Mouse (Mus musculus): ENCODE measurements around the gene Nfatc3. TPM values are rescaled to one million over a fixed set of nuclear protein-coding genes. Genes with fewer than 3 reads are reported as not detected.

Gene Nfatc3
- polyA plus RNA-seq, 1 experiment from 2014 or later = 2.5 TPM

DNA sequence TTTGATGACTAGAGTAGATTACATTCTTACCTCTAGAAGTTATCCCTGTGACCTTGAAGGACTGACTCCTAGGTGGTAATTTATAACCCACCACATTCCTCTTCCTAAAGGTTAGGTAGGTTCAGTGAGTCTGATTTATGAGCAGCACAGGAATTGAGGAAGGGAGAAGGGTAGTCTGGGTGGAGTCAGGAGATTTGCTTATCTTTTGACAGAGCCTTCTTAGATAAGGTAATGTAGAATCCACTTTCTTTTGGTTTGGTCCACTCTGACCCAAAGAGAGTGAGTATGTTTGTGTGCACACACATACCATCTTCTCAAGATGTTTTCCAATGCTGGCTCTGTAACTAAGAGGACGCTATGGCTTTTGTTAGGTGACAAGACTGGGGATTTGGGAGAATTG, 119.0 kb downstream of the Nfatc3 start:
- no peaks in the 10 kb centered on the region for H3K27me3 ChIP-seq (ENCODE audit: control insufficient read depth, insufficient read depth, low read length)
- WGBS = 62% methylated on average over 1 of the region's 1 CpGs
- DNase-seq (ENCODE audit: low spot score) = no peak
- ATAC-seq (ENCODE audit: low FRiP score, low TSS enrichment) = no peak
- H3K27ac ChIP-seq (replicated peaks) = no peak overlapping the region
- TF ChIP-seq CTCF (IDR thresholded peaks at IDR 0.05; ENCODE audit: low read depth) (no peak), EP300 (optimal IDR thresholded peaks at IDR 0.05) (no peak)
- no peaks in the 10 kb centered on the region for H3K4me1 ChIP-seq (replicated peaks; ENCODE audit: control insufficient read depth, insufficient read depth)
- no peak overlapping the region for H3K4me3 ChIP-seq (ENCODE audit: low read depth, low read length)
- no peak overlapping the region for H3K4me2 ChIP-seq (replicated peaks; ENCODE audit: low read depth)
- H3K9me3 ChIP-seq (ENCODE audit: control insufficient read depth, low read length) = no peaks in the 10 kb centered on the region
- no peaks in the 10 kb centered on the region for H3K36me3 ChIP-seq (ENCODE audit: control insufficient read depth, insufficient read depth, low read length)
- H3K9ac ChIP-seq (ENCODE audit: low read length) = no peak overlapping the region

GRCm38 (mm10) chr8:106178428-106178827, 119.8 kb downstream of the Nfatc3 start:
- 21% methylated on average over 2 of the region's 2 CpGs for WGBS
- TF ChIP-seq CTCF (IDR thresholded peaks at IDR 0.05; ENCODE audit: low read depth) = no peak
- TF ChIP-seq EP300 (optimal IDR thresholded peaks at IDR 0.05) = no peak
- Histone ChIP-seq H3K9me3 (ENCODE audit: control insufficient read depth, low read length) (no peaks in the 10 kb centered on the region), H3K27me3 (ENCODE audit: control insufficient read depth, insufficient read depth, low read length) (no peaks in the 10 kb centered on the region), H3K4me1 (replicated peaks; ENCODE audit: control insufficient read depth, insufficient read depth) (no peaks in the 10 kb centered on the region), H3K9ac (ENCODE audit: low read length) (no peak overlapping the region), H3K4me3 (ENCODE audit: low read depth, low read length) (no peak overlapping the region), H3K36me3 (ENCODE audit: control insufficient read depth, insufficient read depth, low read length) (no peaks in the 10 kb centered on the region), H3K4me2 (replicated peaks; ENCODE audit: low read depth) (no peak overlapping the region), H3K27ac (replicated peaks) (no peak overlapping the region)
- DNase-seq (ENCODE audit: low spot score) (no peak), ATAC-seq (ENCODE audit: low FRiP score, low TSS enrichment) (no peak)

Other genes with a start within 250 kb of the Nfatc3 start
- 7.1 TPM in 2 replicates for gene Ranbp10, start 231.5 kb upstream of the Nfatc3 start, polyA plus RNA-seq (2015; fragmentation: Nextera tagmentation; extraction: Ambion mirVana)
- not detected in 2 replicates for gene Tsnaxip1, start 231.1 kb upstream of the Nfatc3 start, polyA plus RNA-seq (2015; fragmentation: Nextera tagmentation; extraction: Ambion mirVana)
- 14.2 and 15.1 TPM in 2 replicates for gene Cenpt, start 205.6 kb upstream of the Nfatc3 start, polyA plus RNA-seq (2015; fragmentation: Nextera tagmentation; extraction: Ambion mirVana)
- gene Thap11, start 203.7 kb upstream of the Nfatc3 start, polyA plus RNA-seq (2015; fragmentation: Nextera tagmentation; extraction: Ambion mirVana) = 36.8 and 37.8 TPM in 2 replicates
- 83.5 and 103 TPM in 2 replicates for gene Nutf2, start 198.3 kb upstream of the Nfatc3 start, polyA plus RNA-seq (2015; fragmentation: Nextera tagmentation; extraction: Ambion mirVana)
- gene Edc4, start 178.0 kb upstream of the Nfatc3 start, polyA plus RNA-seq (2015; fragmentation: Nextera tagmentation; extraction: Ambion mirVana) = 13.7 and 14.8 TPM in 2 replicates
- 0.40 TPM in 1 of 2 replicates, not detected in the other for gene Nrn1l, start 165.3 kb upstream of the Nfatc3 start, polyA plus RNA-seq (2015; fragmentation: Nextera tagmentation; extraction: Ambion mirVana)
- 13.4 and 14.8 TPM in 2 replicates for gene Pskh1, start 158.4 kb upstream of the Nfatc3 start, polyA plus RNA-seq (2015; fragmentation: Nextera tagmentation; extraction: Ambion mirVana)
- 0.22 and 0.85 TPM in 2 replicates for gene Ctrl, start 125.0 kb upstream of the Nfatc3 start, polyA plus RNA-seq (2015; fragmentation: Nextera tagmentation; extraction: Ambion mirVana)
- 65.9 and 68.0 TPM in 2 replicates for gene Psmb10, start 120.4 kb upstream of the Nfatc3 start, polyA plus RNA-seq (2015; fragmentation: Nextera tagmentation; extraction: Ambion mirVana)
- 0.75 and 0.77 TPM in 2 replicates for gene Lcat, start 115.5 kb upstream of the Nfatc3 start, polyA plus RNA-seq (2015; fragmentation: Nextera tagmentation; extraction: Ambion mirVana)
- gene Slc12a4, start 92.7 kb upstream of the Nfatc3 start, polyA plus RNA-seq (2015; fragmentation: Nextera tagmentation; extraction: Ambion mirVana) = 12.8 and 14.1 TPM in 2 replicates
- not detected in 2 replicates for gene Dpep3, start 79.4 kb upstream of the Nfatc3 start, polyA plus RNA-seq (2015; fragmentation: Nextera tagmentation; extraction: Ambion mirVana)
- 8.1 and 8.3 TPM in 2 replicates for gene Dus2, start 67.5 kb upstream of the Nfatc3 start, polyA plus RNA-seq (2015; fragmentation: Nextera tagmentation; extraction: Ambion mirVana)
- gene Dpep2nb, start 52.9 kb upstream of the Nfatc3 start, polyA plus RNA-seq (2015; fragmentation: Nextera tagmentation; extraction: Ambion mirVana) = not detected in 2 replicates
- gene Ddx28, start 47.0 kb upstream of the Nfatc3 start, polyA plus RNA-seq (2015; fragmentation: Nextera tagmentation; extraction: Ambion mirVana) = 9.2 and 10.0 TPM in 2 replicates
- gene Esrp2, start 78.1 kb downstream of the Nfatc3 start, polyA plus RNA-seq (2015; fragmentation: Nextera tagmentation; extraction: Ambion mirVana) = 38.9 and 48.0 TPM in 2 replicates
- 5.6 and 5.7 TPM in 2 replicates for gene Pla2g15, start 91.6 kb downstream of the Nfatc3 start, polyA plus RNA-seq (2015; fragmentation: Nextera tagmentation; extraction: Ambion mirVana)
- 24.3 and 25.8 TPM in 2 replicates for gene Slc7a6, start 110.0 kb downstream of the Nfatc3 start, polyA plus RNA-seq (2015; fragmentation: Nextera tagmentation; extraction: Ambion mirVana)
- gene Slc7a6os, start 152.1 kb downstream of the Nfatc3 start, polyA plus RNA-seq (2015; fragmentation: Nextera tagmentation; extraction: Ambion mirVana) = 18.6 and 18.8 TPM in 2 replicates
- 21.9 and 22.1 TPM in 2 replicates for gene Prmt7, start 152.1 kb downstream of the Nfatc3 start, polyA plus RNA-seq (2015; fragmentation: Nextera tagmentation; extraction: Ambion mirVana)

Measured in stomach, postnatal 0 days (tissue).